ENCODE assay signal across 9 mouse cellular contexts in genomic region chr11:36036061-36036695, GRCm38 (mm10). TPM values are rescaled to one million over a fixed set of nuclear protein-coding genes. Genes with fewer than 3 reads are reported as not detected.
DNase-seq lines count a peak whose midpoint lies in the region; ATAC-seq lines count a peak whose summit lies in the region.
"Had no signal": no experiment of that assay in that cellular context is flagged by ENCODE, and none has a peak within 500 bp of the region (broad histone marks: within the 10 kb centered on the region; RNA-seq: fewer than 3 reads in every experiment).

No protein-coding gene starts in this region.

- ATAC-seq in liver, embryonic 11.5 days (replicated peaks; ENCODE audit: low FRiP score) = no peak
- ATAC-seq in embryonic facial prominence, embryonic 15.5 days (ENCODE audit: insufficient number of reproducible peaks, low FRiP score, low TSS enrichment, low read depth) = peak; percentile 68
- ATAC-seq in lung, embryonic 15.5 days (ENCODE audit: borderline replicate concordance, extremely low read depth, low FRiP score, low TSS enrichment) = peak; percentile 87

- intact Hi-C loops in heart, postnatal 10 days (cut with DNase I) = no loop called here

- WGBS in liver, embryonic 11.5 days = 51% methylated on average over 7 of the region's 7 CpGs
- WGBS in embryonic facial prominence, embryonic 15.5 days = 27% methylated on average over 7 of the region's 7 CpGs
- 28% methylated on average over 7 of the region's 7 CpGs for WGBS in lung, embryonic 15.5 days

- no peak overlapping the region for H3K27ac ChIP-seq in liver, embryonic 11.5 days (ENCODE audit: low read depth, low read length)
- peak overlapping the region; percentile 28; the same call in 1 of the 2 replicates for H3K27ac ChIP-seq in embryonic facial prominence, embryonic 15.5 days (replicated peaks)
- H3K27ac ChIP-seq in lung, embryonic 15.5 days = peak overlapping the region; percentile 9; the same call in 1 of the 2 replicates
- H3K27ac ChIP-seq: liver, embryonic 13.5 days had no signal

- H3K27me3 ChIP-seq in liver, embryonic 11.5 days (replicated peaks; ENCODE audit: control insufficient read depth, insufficient read depth, low read length) = no peaks in the 10 kb centered on the region
- peaks cover 2% of the 10 kb centered on the region; the same call in 1 of the 2 replicates for H3K27me3 ChIP-seq in embryonic facial prominence, embryonic 15.5 days
- H3K27me3 ChIP-seq in lung, embryonic 15.5 days = peaks cover 6% of the 10 kb centered on the region
- H3K27me3 ChIP-seq: liver, embryonic 13.5 days had no signal

- H3K9ac ChIP-seq in liver, embryonic 11.5 days (ENCODE audit: low read depth, low read length) = no peak overlapping the region
- no peak overlapping the region for H3K9ac ChIP-seq in embryonic facial prominence, embryonic 15.5 days
- H3K9ac ChIP-seq in lung, embryonic 15.5 days = no peak overlapping the region
- H3K9ac ChIP-seq: liver, embryonic 13.5 days had no signal

- no peak overlapping the region for H3K4me2 ChIP-seq in liver, embryonic 11.5 days
- H3K4me2 ChIP-seq in embryonic facial prominence, embryonic 15.5 days (replicated peaks) = no peak overlapping the region
- no peak overlapping the region for H3K4me2 ChIP-seq in lung, embryonic 15.5 days
- H3K4me2 ChIP-seq: liver, embryonic 13.5 days had no signal

- no peaks in the 10 kb centered on the region for H3K4me1 ChIP-seq in liver, embryonic 11.5 days (replicated peaks; ENCODE audit: control insufficient read depth, insufficient read depth, low read length)
- H3K4me1 ChIP-seq in embryonic facial prominence, embryonic 15.5 days = peaks cover 19% of the 10 kb centered on the region
- H3K4me1 ChIP-seq in lung, embryonic 15.5 days = peaks cover 9% of the 10 kb centered on the region; the same call in 1 of the 2 replicates
- H3K4me1 ChIP-seq: liver, embryonic 13.5 days had no signal

- peak; percentile 54 for DNase-seq in liver
- DNase-seq in liver, embryonic 11.5 days (ENCODE audit: low spot score) = no peak
- peak; percentile 88 for DNase-seq in heart, postnatal 10 days
- DNase-seq in kidney, postnatal 4 days = peak; percentile 80 to 86
- peak; percentile 69 for DNase-seq in right cerebral cortex, adult 18-20 months
- DNase-seq in thymus, postnatal 14 days = no peak
- DNase-seq: liver, embryonic 13.5 days had no signal

- no peak overlapping the region for H3K4me3 ChIP-seq in liver, embryonic 11.5 days (ENCODE audit: low read depth, low read length)
- H3K4me3 ChIP-seq in embryonic facial prominence, embryonic 15.5 days (replicated peaks) = no peak overlapping the region
- H3K4me3 ChIP-seq in lung, embryonic 15.5 days = no peak overlapping the region
- H3K4me3 ChIP-seq: liver, embryonic 13.5 days had no signal

- H3K9me3 ChIP-seq in liver, embryonic 11.5 days (ENCODE audit: control insufficient read depth, low read length) = no peaks in the 10 kb centered on the region
- no peaks in the 10 kb centered on the region for H3K9me3 ChIP-seq in embryonic facial prominence, embryonic 15.5 days (replicated peaks)
- no peaks in the 10 kb centered on the region for H3K9me3 ChIP-seq in lung, embryonic 15.5 days
- H3K9me3 ChIP-seq: liver, embryonic 13.5 days had no signal

- no peaks in the 10 kb centered on the region for H3K36me3 ChIP-seq in liver, embryonic 11.5 days (ENCODE audit: control insufficient read depth, insufficient read depth, low read length)
- no peaks in the 10 kb centered on the region for H3K36me3 ChIP-seq in embryonic facial prominence, embryonic 15.5 days
- no peaks in the 10 kb centered on the region for H3K36me3 ChIP-seq in lung, embryonic 15.5 days
- H3K36me3 ChIP-seq: liver, embryonic 13.5 days had no signal

RNA-seq across cellular contexts. Expression of gene Wwc1, which starts 55.9 kb away (rescaled TPM):
- polyA plus RNA-seq in liver, embryonic 11.5 days (2014; fragmentation: Nextera tagmentation; extraction: Ambion mirVana) = 2.2 and 4.1 TPM in 2 replicates
- polyA plus RNA-seq in embryonic facial prominence, embryonic 15.5 days (2015; fragmentation: Nextera tagmentation; extraction: Ambion mirVana) = 6.9 and 7.2 TPM in 2 replicates
- total RNA-seq in heart, postnatal 10 days (2021) = 1 to 10 TPM; 1.1 to 1.4 TPM
- polyA plus RNA-seq in lung, embryonic 15.5 days (2015; fragmentation: Nextera tagmentation; extraction: Ambion mirVana) = 16.2 and 16.7 TPM in 2 replicates

Comparison
In these comparisons a context has a peak if more than half of its experiments do, and no peak if none do; other contexts are left out.
1. DNase-seq: peak in liver (single experiment), heart, postnatal 10 days (2 of 2), kidney, postnatal 4 days (2 of 2) and right cerebral cortex, adult 18-20 months (single experiment); none in liver, embryonic 11.5 days (single experiment) and thymus, postnatal 14 days (single experiment).